Mouse (Mus musculus) spleen, adult 2 months (tissue): ENCODE data around the gene Gm10197. TPM values are rescaled to one million over a fixed set of nuclear protein-coding genes. Genes with fewer than 3 reads are reported as not detected.

Source experiments
- DNase-seq, 2 experiments: peaks; one replicate each; pipeline versions ENCODE4 v3.0.0 to v3.0.0-alpha.2; 2012 to 2021; ENCODE audit warnings: low spot score in 2 of 2, low read depth in 1 of 2
- H3K27ac ChIP-seq: fragments of 200-500 bp; 2 replicates; pipeline ENCODE4 v1.5.1; 2012; ENCODE audit warnings: low read length, inconsistent platforms; ENCODE audit not compliant: insufficient read depth
- H3K27me3 ChIP-seq: fragments of 200-500 bp; 2 replicates; pipeline ENCODE4 v1.6.1; 2012; ENCODE audit warnings: mild to moderate bottlenecking, moderate library complexity, low read length, inconsistent platforms; ENCODE audit not compliant: control insufficient read depth, insufficient read depth
- H3K36me3 ChIP-seq: fragments of 200-500 bp; 2 replicates; pipeline ENCODE4 v1.6.1; 2012; ENCODE audit warnings: mild to moderate bottlenecking, low read length, inconsistent platforms; ENCODE audit not compliant: control insufficient read depth, insufficient read depth
- H3K4me1 ChIP-seq: fragments of 200-500 bp; 2 replicates; pipeline ENCODE4 v1.6.1; 2011; ENCODE audit warnings: inconsistent platforms; ENCODE audit not compliant: control insufficient read depth, insufficient read depth, insufficient read length
- H3K4me3 ChIP-seq: fragments of 200-500 bp; 2 replicates; pipeline ENCODE4 v1.5.1; 2011; ENCODE audit warnings: mild to moderate bottlenecking, inconsistent platforms; ENCODE audit not compliant: insufficient read depth, insufficient read length; ENCODE audit errors: extremely low read depth
- CTCF ChIP-seq: fragments of 200-500 bp; IDR thresholded peaks from 2 replicates; pipeline ENCODE4 v1.5.1; 2011; ENCODE audit warnings: mild to moderate bottlenecking, inconsistent platforms; ENCODE audit not compliant: insufficient read depth, insufficient read length, insufficient replicate concordance; ENCODE audit errors: extremely low read depth
- POLR2A ChIP-seq: fragments of 200-500 bp; IDR thresholded peaks from 2 replicates; pipeline ENCODE4 v1.6.1; 2011; ENCODE audit warnings: low read depth, low read length, inconsistent platforms
- WGBS: fragments of 180-500 bp; shearing (Covaris S2); methylation state at CpG from one replicate; pipeline ENCODE4 v1.1.7; 2018; 5-methylcytosine and 5-hydroxymethylcytosine counted together
- polyA plus RNA-seq: library from polyadenylated mRNA; depleted of rRNA; stranded (reverse); fragments of >200 nt; gene quantifications from 2 replicates; pipeline ENCODE4 v1.2.3, GENCODE M21; 2012

The Gm10197 gene
- polyA plus RNA-seq, 1 experiment = not detected

GRCm38 (mm10) chr19:53412149-53412848 is 40.7 kb upstream of the Gm10197 start:
- no peaks in the 10 kb centered on the region for H3K36me3 ChIP-seq
- no peaks in the 10 kb centered on the region for H3K4me1 ChIP-seq
- 90% methylated on average over 6 of the region's 6 CpGs for WGBS
- no peak for TF ChIP-seq POLR2A
- no peak for TF ChIP-seq CTCF
- no peak for DNase-seq
- H3K27me3 ChIP-seq = no peaks in the 10 kb centered on the region
- no peak overlapping the region for H3K4me3 ChIP-seq
- no peak overlapping the region for H3K27ac ChIP-seq

- 67% methylated on average over 17 of the region's 17 CpGs for WGBS
- TF ChIP-seq CTCF = no peak
- no peak for TF ChIP-seq POLR2A
- Histone ChIP-seq H3K4me3 (no peak overlapping the region), H3K36me3 (no peaks in the 10 kb centered on the region), H3K27me3 (no peaks in the 10 kb centered on the region), H3K4me1 (no peaks in the 10 kb centered on the region), H3K27ac (no peak overlapping the region)
- DNase-seq = no peak
Measured at GRCm38 (mm10) chr19:53409663-53410307, 38.2 kb upstream of the Gm10197 start.

- H3K27me3 ChIP-seq = no peaks in the 10 kb centered on the region
- H3K36me3 ChIP-seq = no peaks in the 10 kb centered on the region
- TF ChIP-seq POLR2A (no peak), CTCF (no peak)
- H3K27ac ChIP-seq = no peak overlapping the region
- DNase-seq = no peak
- no peaks in the 10 kb centered on the region for H3K4me1 ChIP-seq
- WGBS = 86% methylated on average over 8 of the region's 8 CpGs
- H3K4me3 ChIP-seq = no peak overlapping the region
Measured at GRCm38 (mm10) chr19:53408398-53408797, 36.8 kb upstream of the Gm10197 start.

- no peaks in the 10 kb centered on the region for H3K4me1 ChIP-seq
- no peak overlapping the region for H3K4me3 ChIP-seq
- H3K27me3 ChIP-seq = no peaks in the 10 kb centered on the region
- H3K36me3 ChIP-seq = no peaks in the 10 kb centered on the region
- 72% methylated on average over 2 of the region's 2 CpGs for WGBS
- no peak for DNase-seq
- no peak overlapping the region for H3K27ac ChIP-seq
- TF ChIP-seq POLR2A (no peak), CTCF (no peak)
Measured at GRCm38 (mm10) chr19:53407350-53407749, 35.8 kb upstream of the Gm10197 start.

GRCm38 (mm10) chr19:53405810-53406209 is 34.2 kb upstream of the Gm10197 start:
- H3K4me3 ChIP-seq = no peak overlapping the region
- 39% methylated on average over 2 of the region's 2 CpGs for WGBS
- H3K36me3 ChIP-seq = no peaks in the 10 kb centered on the region
- no peak for TF ChIP-seq CTCF
- TF ChIP-seq POLR2A = no peak
- DNase-seq = no peak
- no peak overlapping the region for H3K27ac ChIP-seq
- no peaks in the 10 kb centered on the region for H3K27me3 ChIP-seq
- no peaks in the 10 kb centered on the region for H3K4me1 ChIP-seq

- H3K4me3 ChIP-seq = no peak overlapping the region
- no peak for TF ChIP-seq CTCF
- no peaks in the 10 kb centered on the region for H3K36me3 ChIP-seq
- 78% methylated on average over 18 of the region's 18 CpGs for WGBS
- H3K27me3 ChIP-seq = no peaks in the 10 kb centered on the region
- no peak for DNase-seq
- H3K27ac ChIP-seq = peak overlapping the region; percentile 52; the same call in 1 of the 2 replicates
- no peaks in the 10 kb centered on the region for H3K4me1 ChIP-seq
Measured at GRCm38 (mm10) chr19:53404837-53405356, 33.3 kb upstream of the Gm10197 start.

- H3K27ac ChIP-seq = no peak overlapping the region
- no peak overlapping the region for H3K4me3 ChIP-seq
- no peaks in the 10 kb centered on the region for H3K4me1 ChIP-seq
- no peaks in the 10 kb centered on the region for H3K36me3 ChIP-seq
- no peak for DNase-seq
- no peak for TF ChIP-seq POLR2A
- TF ChIP-seq CTCF = no peak
- no peaks in the 10 kb centered on the region for H3K27me3 ChIP-seq
- 84% methylated on average over 10 of the region's 10 CpGs for WGBS
Measured at GRCm38 (mm10) chr19:53404219-53404836, 32.8 kb upstream of the Gm10197 start.
